ENCODE assay signal across 27 mouse cellular contexts in genomic region chr14:54643011-54643410, GRCm38 (mm10). TPM values are rescaled to one million over a fixed set of nuclear protein-coding genes. Genes with fewer than 3 reads are reported as not detected.
DNase-seq lines count a peak whose midpoint lies in the region; ATAC-seq and TF ChIP-seq lines count a peak whose summit lies in the region.
"Had no signal": no experiment of that assay in that cellular context is flagged by ENCODE, and none has a peak within 500 bp of the region (broad histone marks: within the 10 kb centered on the region; RNA-seq: fewer than 3 reads in every experiment).

No protein-coding gene starts in this region.

- no peak for TF ChIP-seq CTCF in forebrain, postnatal 0 days (IDR thresholded peaks at IDR 0.05; ENCODE audit: low read depth)
- no peak for TF ChIP-seq CTCF in E14TG2a.4 (conservative IDR thresholded peaks at IDR 0.05; ENCODE audit: low read length)

- H3K4me3 ChIP-seq in forebrain, postnatal 0 days (ENCODE audit: low read depth, low read length) = no peak overlapping the region
- no peak overlapping the region for H3K4me3 ChIP-seq in forebrain, embryonic 11.5 days (ENCODE audit: low read depth, low read length)
- no peak overlapping the region for H3K4me3 ChIP-seq in midbrain, embryonic 12.5 days
- H3K4me3 ChIP-seq in midbrain, embryonic 16.5 days (ENCODE audit: low read depth, low read length) = no peak overlapping the region
- H3K4me3 ChIP-seq in E14TG2a.4 (replicated peaks; ENCODE audit: low read length) = peak overlapping the region; percentile 5; the same call in 1 of the 2 replicates
- no peak overlapping the region for H3K4me3 ChIP-seq in myocyte
- H3K4me3 ChIP-seq: embryonic facial prominence, embryonic 12.5 days; heart, adult 2 months; heart, embryonic 12.5 days had no signal

- H3K79me2 ChIP-seq in myocyte (ENCODE audit: control insufficient read depth, insufficient read depth) = no peaks in the 10 kb centered on the region

- H3K9ac ChIP-seq in forebrain, postnatal 0 days = no peak overlapping the region
- H3K9ac ChIP-seq in forebrain, embryonic 11.5 days (ENCODE audit: low read length) = no peak overlapping the region
- no peak overlapping the region for H3K9ac ChIP-seq in midbrain, embryonic 12.5 days (replicated peaks)
- H3K9ac ChIP-seq in midbrain, embryonic 16.5 days (ENCODE audit: low read depth, low read length) = no peak overlapping the region
- H3K9ac ChIP-seq: embryonic facial prominence, embryonic 12.5 days; heart, embryonic 12.5 days had no signal

- H3K36me3 ChIP-seq in forebrain, postnatal 0 days (ENCODE audit: insufficient read depth) = peaks cover 58% of the 10 kb centered on the region
- H3K36me3 ChIP-seq in forebrain, embryonic 11.5 days (ENCODE audit: control insufficient read depth, insufficient read depth, low read length) = peaks cover 29% of the 10 kb centered on the region
- H3K36me3 ChIP-seq in midbrain, embryonic 12.5 days = peaks cover 72% of the 10 kb centered on the region
- peaks cover 50% of the 10 kb centered on the region for H3K36me3 ChIP-seq in midbrain, embryonic 16.5 days (ENCODE audit: control insufficient read depth, insufficient read depth, low read length)
- peaks cover 69% of the 10 kb centered on the region for H3K36me3 ChIP-seq in E14TG2a.4 (ENCODE audit: insufficient read depth, low read length)
- H3K36me3 ChIP-seq in myocyte (ENCODE audit: control insufficient read depth, insufficient read depth) = peaks cover 42% of the 10 kb centered on the region

- no peaks in the 10 kb centered on the region for H3K9me3 ChIP-seq in forebrain, postnatal 0 days (ENCODE audit: low read length)
- H3K9me3 ChIP-seq in forebrain, embryonic 11.5 days (ENCODE audit: control insufficient read depth, low read length) = no peaks in the 10 kb centered on the region
- H3K9me3 ChIP-seq in midbrain, embryonic 12.5 days = no peaks in the 10 kb centered on the region
- no peaks in the 10 kb centered on the region for H3K9me3 ChIP-seq in midbrain, embryonic 16.5 days (replicated peaks; ENCODE audit: control insufficient read depth, low read length, poor library complexity, severe bottlenecking)
- no peaks in the 10 kb centered on the region for H3K9me3 ChIP-seq in E14TG2a.4 (ENCODE audit: low read length)
- H3K9me3 ChIP-seq: embryonic facial prominence, embryonic 12.5 days; heart, embryonic 12.5 days had no signal

- TF ChIP-seq POLR2A in myocyte (IDR thresholded peaks at IDR 0.05; ENCODE audit: insufficient read length, low read depth) = no peak

- H3ac ChIP-seq in myocyte (ENCODE audit: control insufficient read depth, insufficient read length) = no peak overlapping the region

- H3K4me2 ChIP-seq in forebrain, postnatal 0 days (ENCODE audit: low read depth) = no peak overlapping the region
- H3K4me2 ChIP-seq in forebrain, embryonic 11.5 days (ENCODE audit: low read depth, low read length, severe bottlenecking) = no peak overlapping the region
- no peak overlapping the region for H3K4me2 ChIP-seq in midbrain, embryonic 12.5 days (replicated peaks)
- no peak overlapping the region for H3K4me2 ChIP-seq in midbrain, embryonic 16.5 days (ENCODE audit: low read length)
- no peak overlapping the region for H3K4me2 ChIP-seq in myocyte (ENCODE audit: low read depth)
- H3K4me2 ChIP-seq: embryonic facial prominence, embryonic 12.5 days; heart, embryonic 12.5 days had no signal

- peak; percentile 30 for DNase-seq in forebrain, postnatal 0 days
- no peak for DNase-seq in forebrain, embryonic 11.5 days (ENCODE audit: low spot score)
- DNase-seq in left cerebral cortex, postnatal 36 days (ENCODE audit: low spot score in 2 of 2) = no peak
- DNase-seq: adrenal gland, postnatal 10 days; cerebellum, adult 11 months; cerebellum, adult 8-10 months; cerebellum, postnatal 14 days; heart, adult 2 months had no signal

- ATAC-seq in forebrain, postnatal 0 days = no peak
- ATAC-seq in forebrain, embryonic 11.5 days (replicated peaks; ENCODE audit: low FRiP score) = no peak
- ATAC-seq in midbrain, embryonic 12.5 days (ENCODE audit: low FRiP score, low read depth) = no peak
- no peak for ATAC-seq in midbrain, embryonic 16.5 days
- ATAC-seq: forebrain, embryonic 14.5 days; hindbrain, embryonic 16.5 days; inflammation-experienced regulatory T-cells, adult 6 months had no signal

- peaks cover 4% of the 10 kb centered on the region; the same call in 1 of the 2 replicates for H3K4me1 ChIP-seq in forebrain, postnatal 0 days (ENCODE audit: insufficient read depth)
- H3K4me1 ChIP-seq in forebrain, embryonic 11.5 days (replicated peaks; ENCODE audit: control insufficient read depth, insufficient read depth, low read length) = peaks cover 7% of the 10 kb centered on the region
- peaks cover 18% of the 10 kb centered on the region for H3K4me1 ChIP-seq in midbrain, embryonic 12.5 days
- peaks cover 20% of the 10 kb centered on the region for H3K4me1 ChIP-seq in midbrain, embryonic 16.5 days (ENCODE audit: control insufficient read depth, insufficient read depth, low read length)
- peaks cover 68% of the 10 kb centered on the region for H3K4me1 ChIP-seq in E14TG2a.4 (replicated peaks; ENCODE audit: low read depth, low read length)

- H3K27me3 ChIP-seq in forebrain, postnatal 0 days (ENCODE audit: insufficient read depth, low read length) = no peaks in the 10 kb centered on the region
- no peaks in the 10 kb centered on the region for H3K27me3 ChIP-seq in forebrain, embryonic 11.5 days (ENCODE audit: control insufficient read depth, insufficient read depth, low read length)
- no peaks in the 10 kb centered on the region for H3K27me3 ChIP-seq in midbrain, embryonic 12.5 days
- no peaks in the 10 kb centered on the region for H3K27me3 ChIP-seq in midbrain, embryonic 16.5 days (ENCODE audit: control insufficient read depth, insufficient read depth, low read depth, low read length)
- H3K27me3 ChIP-seq in E14TG2a.4 (ENCODE audit: insufficient read depth, low read length) (peaks cover 29% of the 10 kb centered on the region), myocyte (ENCODE audit: control insufficient read depth, insufficient read depth, insufficient read length) (no peaks in the 10 kb centered on the region)
- H3K27me3 ChIP-seq: CH12.LX; embryonic facial prominence, embryonic 12.5 days; heart, embryonic 12.5 days had no signal

- WGBS in forebrain, postnatal 0 days = 82% methylated on average over 2 of the region's 2 CpGs
- WGBS in forebrain, embryonic 11.5 days = 89% methylated on average over 2 of the region's 2 CpGs
- 86% methylated on average over 2 of the region's 2 CpGs for WGBS in midbrain, embryonic 12.5 days
- WGBS in midbrain, embryonic 16.5 days = 91% methylated on average over 2 of the region's 2 CpGs

- H3K27ac ChIP-seq in forebrain, postnatal 0 days (ENCODE audit: low read depth, low read length) = no peak overlapping the region
- H3K27ac ChIP-seq in forebrain, embryonic 11.5 days (ENCODE audit: low read depth, low read length) = no peak overlapping the region
- H3K27ac ChIP-seq in midbrain, embryonic 12.5 days (replicated peaks) = peak overlapping the region; percentile 8; the same call in 1 of the 2 replicates
- no peak overlapping the region for H3K27ac ChIP-seq in midbrain, embryonic 16.5 days (ENCODE audit: low read length)
- H3K27ac ChIP-seq: embryonic facial prominence, embryonic 12.5 days; heart, adult 2 months had no signal

- intact Hi-C loops in left cerebral cortex, postnatal 36 days (cut with DNase I) = loop anchor here (5.0 kb wide), 3 partner anchors 36 to 416 kb away; partner anchors contain the start of gene 4931414P19Rik

RNA-seq across cellular contexts. Expression of gene Cdh24, which starts 1.8 kb away (rescaled TPM):
- total RNA-seq in forebrain, postnatal 0 days (2014; rRNA removed) = 15.6 and 21.7 TPM in 2 replicates
- polyA plus RNA-seq in forebrain, postnatal 0 days (2015; fragmentation: Nextera tagmentation; extraction: Ambion mirVana) = 3.8 and 4.6 TPM in 2 replicates
- polyA plus RNA-seq in forebrain, embryonic 11.5 days (2014; fragmentation: Nextera tagmentation; extraction: Ambion mirVana) = 10.5 and 12.3 TPM in 2 replicates
- polyA plus RNA-seq in midbrain, embryonic 12.5 days (2016; fragmentation: Nextera tagmentation; extraction: Ambion mirVana) = 9.7 and 10.7 TPM in 2 replicates
- polyA plus RNA-seq in midbrain, embryonic 16.5 days (2015; fragmentation: Nextera tagmentation; extraction: Ambion mirVana) = 9.6 and 11.2 TPM in 2 replicates
- polyA plus RNA-seq in myocyte (2012; fragmentation: generic; extraction: Trizol) = 4.3 TPM
- 1 to 10 TPM; 7.0 to 9.6 TPM for total RNA-seq in left cerebral cortex, postnatal 36 days (2021)

RNA-seq across cellular contexts. Expression of gene Gm17606, which starts 2.3 kb away (rescaled TPM):
- not detected in 2 replicates for total RNA-seq in forebrain, postnatal 0 days (2014; rRNA removed)
- polyA plus RNA-seq in forebrain, postnatal 0 days (2015; fragmentation: Nextera tagmentation; extraction: Ambion mirVana) = not detected in 2 replicates
- polyA plus RNA-seq in forebrain, embryonic 11.5 days (2014; fragmentation: Nextera tagmentation; extraction: Ambion mirVana) = not detected in 2 replicates
- polyA plus RNA-seq in midbrain, embryonic 12.5 days (2016; fragmentation: Nextera tagmentation; extraction: Ambion mirVana) = not detected in 2 replicates
- not detected in 2 replicates for polyA plus RNA-seq in midbrain, embryonic 16.5 days (2015; fragmentation: Nextera tagmentation; extraction: Ambion mirVana)
- not detected for polyA plus RNA-seq in myocyte (2012; fragmentation: generic; extraction: Trizol)
- not detected for total RNA-seq in left cerebral cortex, postnatal 36 days (2021)
- total RNA-seq: adrenal gland, postnatal 10 days; adrenal gland, postnatal 4 days; CH12.LX; common myeloid progenitor, adult 5-6 weeks; ES-E14; gastrocnemius, adult 8-10 months; gastrocnemius, postnatal 4 days; heart, adult 2 months; heart, postnatal 25 days had no signal
- polyA plus RNA-seq: brain, embryonic 14.5 days; forebrain, embryonic 14.5 days; heart, adult 2 months; heart, embryonic 12.5 days; heart, embryonic 16.5 days; hindbrain, embryonic 11.5 days; hindbrain, embryonic 16.5 days; inflammation-experienced regulatory T-cells, adult 6 months had no signal

RNA-seq across cellular contexts. Expression of gene Psmb11, which starts 21.8 kb away (rescaled TPM):
- total RNA-seq in forebrain, postnatal 0 days (2014; rRNA removed) = under 0.01 TPM in 1 of 2 replicates, not detected in the other
- polyA plus RNA-seq in forebrain, postnatal 0 days (2015; fragmentation: Nextera tagmentation; extraction: Ambion mirVana) = 0.04 and 0.08 TPM in 2 replicates
- 0.05 TPM in 1 of 2 replicates, not detected in the other for polyA plus RNA-seq in forebrain, embryonic 11.5 days (2014; fragmentation: Nextera tagmentation; extraction: Ambion mirVana)
- not detected in 2 replicates for polyA plus RNA-seq in midbrain, embryonic 12.5 days (2016; fragmentation: Nextera tagmentation; extraction: Ambion mirVana)
- 0.06 TPM in 1 of 2 replicates, not detected in the other for polyA plus RNA-seq in midbrain, embryonic 16.5 days (2015; fragmentation: Nextera tagmentation; extraction: Ambion mirVana)
- not detected for polyA plus RNA-seq in myocyte (2012; fragmentation: generic; extraction: Trizol)
- total RNA-seq in left cerebral cortex, postnatal 36 days (2021) = under 1 TPM; 0.27 to 0.30 TPM
- total RNA-seq: adrenal gland, postnatal 10 days; adrenal gland, postnatal 4 days; CH12.LX; common myeloid progenitor, adult 5-6 weeks; ES-E14; gastrocnemius, adult 8-10 months; gastrocnemius, postnatal 4 days; heart, adult 2 months; heart, postnatal 25 days had no signal
- polyA plus RNA-seq: forebrain, embryonic 14.5 days; heart, adult 2 months; heart, embryonic 12.5 days; hindbrain, embryonic 11.5 days; inflammation-experienced regulatory T-cells, adult 6 months had no signal

RNA-seq across cellular contexts. Expression of gene Psmb5, which starts 25.2 kb away (rescaled TPM):
- 180 and 239 TPM in 2 replicates for total RNA-seq in forebrain, postnatal 0 days (2014; rRNA removed)
- 420 and 499 TPM in 2 replicates for polyA plus RNA-seq in forebrain, postnatal 0 days (2015; fragmentation: Nextera tagmentation; extraction: Ambion mirVana)
- polyA plus RNA-seq in forebrain, embryonic 11.5 days (2014; fragmentation: Nextera tagmentation; extraction: Ambion mirVana) = 414 and 455 TPM in 2 replicates
- 363 and 400 TPM in 2 replicates for polyA plus RNA-seq in midbrain, embryonic 12.5 days (2016; fragmentation: Nextera tagmentation; extraction: Ambion mirVana)
- polyA plus RNA-seq in midbrain, embryonic 16.5 days (2015; fragmentation: Nextera tagmentation; extraction: Ambion mirVana) = 412 and 432 TPM in 2 replicates
- 416 TPM for polyA plus RNA-seq in myocyte (2012; fragmentation: generic; extraction: Trizol)
- 100 to 1,000 TPM; 164 to 176 TPM for total RNA-seq in left cerebral cortex, postnatal 36 days (2021)

RNA-seq across cellular contexts. Expression of gene 4931414P19Rik, which starts 37.2 kb away (rescaled TPM):
- total RNA-seq in forebrain, postnatal 0 days (2014; rRNA removed) = 6.5 and 12.8 TPM in 2 replicates
- 2.2 and 3.1 TPM in 2 replicates for polyA plus RNA-seq in forebrain, postnatal 0 days (2015; fragmentation: Nextera tagmentation; extraction: Ambion mirVana)
- 9.6 and 9.9 TPM in 2 replicates for polyA plus RNA-seq in forebrain, embryonic 11.5 days (2014; fragmentation: Nextera tagmentation; extraction: Ambion mirVana)
- polyA plus RNA-seq in midbrain, embryonic 12.5 days (2016; fragmentation: Nextera tagmentation; extraction: Ambion mirVana) = 8.2 and 10.4 TPM in 2 replicates
- polyA plus RNA-seq in midbrain, embryonic 16.5 days (2015; fragmentation: Nextera tagmentation; extraction: Ambion mirVana) = 5.2 and 5.6 TPM in 2 replicates
- polyA plus RNA-seq in myocyte (2012; fragmentation: generic; extraction: Trizol) = 7.3 TPM
- 1 to 10 TPM; 6.6 to 8.4 TPM for total RNA-seq in left cerebral cortex, postnatal 36 days (2021)
